Mouse (Mus musculus) stomach, postnatal 0 days (tissue): ENCODE results near the gene Mertk.

ENCODE experiments used
- CTCF ChIP-seq: IDR thresholded peaks from 2 replicates; pipeline ENCODE4 v1.5.1; 2016; ENCODE audit warnings: antibody characterized with exemption, low read depth, mild to moderate bottlenecking, moderate library complexity
- EP300 ChIP-seq: optimal IDR thresholded peaks from 2 replicates; pipeline ENCODE3; 2016; ENCODE audit warnings: antibody characterized with exemption

- no peak for TF ChIP-seq CTCF
- TF ChIP-seq EP300: no peak
These were observed 69.9 kb downstream of the Mertk start for GRCm38 (mm10) chr2:128768545-128769247.
